Mouse (Mus musculus) gastrocnemius, postnatal 4 days (tissue): ENCODE measurements around the gene Ola1. TPM values are rescaled to one million over a fixed set of nuclear protein-coding genes. Genes with fewer than 3 reads are reported as not detected.

Experiments
- DNase-seq, 2 experiments: peaks; one replicate each; pipeline ENCODE4 v3.0.0; 2021 to 2022; ENCODE audit warnings: low spot score in 2 of 2, mixed read lengths in 2 of 2
- total RNA-seq, 2 experiments: library from RNA; stranded (reverse); gene quantifications; 2 replicates each; pipeline ENCODE4 v1.2.3; 2021

Gene Ola1
- total RNA-seq, 2 experiments from 2014 or later: 95.9 to 103 TPM

DNA sequence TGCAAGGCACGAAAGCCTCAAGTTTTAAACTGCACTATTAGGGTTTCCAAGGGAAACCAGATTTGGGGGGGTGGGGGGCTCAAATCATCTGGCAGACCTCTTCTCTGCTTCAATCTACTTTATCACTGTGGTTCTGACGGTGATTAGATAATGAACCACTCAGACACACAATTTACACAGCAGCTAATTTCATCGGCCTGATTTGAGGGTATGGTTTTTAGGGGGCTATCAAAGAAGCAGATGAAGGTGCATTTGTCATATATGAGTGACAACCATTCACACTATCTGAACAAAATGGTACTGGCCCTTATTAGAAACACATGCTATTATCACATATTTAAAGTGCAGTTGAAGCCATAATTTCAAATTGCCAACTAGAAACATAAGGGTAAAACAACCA is 61.5 kb downstream of the Ola1 start:
- DNase-seq: no peak

DNA sequence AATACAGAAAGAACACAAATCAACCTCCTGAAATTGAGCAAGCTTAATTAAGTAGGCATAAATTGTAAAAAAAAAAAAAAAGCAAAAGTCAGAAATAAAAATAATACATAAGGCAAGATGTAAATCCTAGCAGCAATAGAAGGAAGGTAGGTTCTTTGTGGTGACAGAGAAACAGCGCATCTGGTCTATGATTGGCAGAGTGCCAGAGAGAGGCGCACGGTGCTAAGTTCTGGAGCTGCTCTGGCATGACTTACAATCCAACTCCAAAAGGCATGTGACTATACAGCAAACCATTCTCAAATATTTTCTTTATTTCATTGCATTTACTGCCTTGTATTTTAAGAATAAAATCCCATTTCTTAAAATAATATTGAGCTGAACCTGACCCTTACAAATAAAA is 68.2 kb downstream of the Ola1 start:
- no peak for DNase-seq

DNA sequence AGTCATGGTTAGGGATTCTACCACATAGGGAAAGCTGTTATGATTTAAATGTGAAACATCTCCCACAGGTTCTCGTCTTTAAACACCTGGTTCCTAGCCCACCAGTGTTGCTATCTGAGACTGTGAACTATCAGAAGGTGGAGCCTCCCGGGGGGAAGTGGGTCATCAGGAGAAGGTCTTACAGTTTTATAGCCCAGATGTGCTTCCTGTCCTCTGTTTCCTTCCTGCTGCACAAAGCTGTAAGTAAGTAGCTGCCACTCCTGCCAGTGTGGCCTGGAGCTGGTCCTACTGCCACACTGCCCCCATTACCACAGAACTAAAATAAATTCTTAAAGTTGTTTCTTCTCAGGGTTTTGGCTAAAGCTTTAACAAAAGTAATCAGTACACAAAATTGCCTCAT is 72.6 kb downstream of the Ola1 start:
- no peak for DNase-seq

DNA sequence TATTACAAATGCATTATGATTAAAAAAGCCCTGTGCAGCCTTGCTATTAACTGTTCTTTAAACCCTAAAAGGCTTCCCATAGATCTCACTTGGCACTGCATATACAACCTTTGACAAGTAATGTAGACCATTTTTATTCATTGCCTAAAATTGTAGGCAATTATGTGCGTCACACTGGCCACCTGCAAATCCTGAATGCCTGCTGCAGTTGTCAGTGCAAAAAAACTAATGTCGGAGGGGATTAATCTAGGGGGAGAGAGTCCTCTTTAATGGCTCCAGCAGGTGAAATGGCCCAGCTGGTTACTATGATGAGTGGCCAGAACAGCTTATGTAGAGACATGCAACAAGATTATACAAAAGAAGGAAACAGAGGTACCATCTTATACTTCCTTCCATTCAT is 75.0 kb downstream of the Ola1 start:
- no peak for DNase-seq

DNA sequence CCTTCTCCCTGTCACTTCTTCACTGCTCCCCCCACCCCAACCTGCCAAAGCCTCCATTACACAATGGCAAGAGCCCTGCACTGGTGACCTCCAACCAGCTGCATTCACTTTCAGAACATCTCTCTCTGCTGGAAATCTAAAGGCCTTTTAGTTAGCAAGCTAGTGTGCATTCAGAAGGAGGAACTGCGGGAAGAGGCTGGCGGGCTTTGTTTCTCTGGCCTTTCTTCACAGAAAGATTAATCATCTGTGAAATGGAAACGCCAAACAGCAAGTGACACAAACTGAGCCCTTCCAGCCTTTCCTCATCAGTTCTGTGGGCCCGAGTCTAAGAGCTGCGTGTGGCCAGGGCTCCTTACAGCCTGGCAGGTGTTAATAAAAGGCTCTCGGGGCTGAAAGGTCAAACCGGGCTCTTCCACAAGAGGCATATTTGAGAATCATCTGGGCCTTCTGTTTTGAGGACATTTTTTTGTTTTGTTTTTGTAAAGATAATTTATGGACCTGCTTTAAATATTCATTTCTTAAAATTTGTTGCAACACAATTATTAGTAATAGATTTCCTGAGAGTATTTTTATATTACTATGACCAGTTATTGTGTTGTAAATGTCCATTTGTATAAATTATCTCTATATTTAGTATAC is 75.8 kb downstream of the Ola1 start:
- no peak for DNase-seq

DNA sequence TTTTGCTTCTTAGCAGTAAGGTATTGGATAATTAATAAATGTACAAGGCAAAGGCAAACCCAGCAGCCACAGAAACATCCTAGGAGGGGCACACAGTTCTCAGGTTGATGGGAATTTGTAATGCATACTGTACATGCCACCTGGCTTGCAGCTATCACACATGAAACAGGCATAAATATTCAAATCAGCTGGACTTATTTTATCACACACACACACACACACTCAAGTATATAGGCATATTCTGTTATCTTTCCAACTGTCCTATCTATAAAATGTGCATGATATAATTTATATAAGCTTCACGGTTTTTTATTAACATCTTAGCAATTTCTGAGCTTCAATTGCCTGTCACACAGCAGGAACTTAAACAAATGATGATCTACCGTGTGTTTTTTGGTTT is 85.8 kb downstream of the Ola1 start:
- no peak for DNase-seq

DNA sequence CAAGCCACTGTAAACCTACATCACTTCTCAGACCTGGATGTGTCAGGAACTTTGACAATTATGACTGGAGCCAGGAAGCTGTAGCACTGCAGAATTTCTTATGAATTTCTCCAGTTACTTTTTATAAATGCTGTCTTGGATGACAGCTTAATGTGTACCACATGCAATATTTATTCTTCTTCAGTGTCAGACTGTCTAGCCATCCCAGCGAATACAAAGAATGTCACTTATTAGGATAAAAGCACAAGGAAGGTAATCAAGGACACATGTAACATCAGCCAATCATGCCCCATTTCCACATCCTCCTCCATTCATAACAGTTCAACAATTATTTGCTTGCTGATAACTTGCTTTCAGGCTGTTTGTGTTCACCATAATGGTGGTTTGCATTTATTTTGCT is 91.0 kb downstream of the Ola1 start:
- DNase-seq: no peak

DNA sequence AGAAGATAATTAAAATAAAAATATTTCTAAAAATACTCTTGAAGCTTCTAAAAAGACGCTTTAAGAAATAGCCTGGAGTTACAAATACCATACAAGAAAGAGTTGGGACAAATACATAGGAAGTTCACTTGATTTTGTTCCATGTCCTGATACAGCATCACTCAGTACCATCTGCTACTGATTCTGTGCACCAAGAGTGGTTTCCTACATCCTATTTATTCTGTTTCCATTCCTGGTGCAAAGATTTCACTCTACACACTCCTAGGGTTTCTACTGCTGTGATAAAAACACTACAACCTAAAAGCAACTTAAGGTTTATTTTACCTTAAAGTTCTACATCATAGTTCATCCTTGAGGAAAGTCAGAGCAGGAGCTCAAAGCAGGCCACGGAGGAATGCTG is 99.9 kb downstream of the Ola1 start:
- no peak for DNase-seq

DNA sequence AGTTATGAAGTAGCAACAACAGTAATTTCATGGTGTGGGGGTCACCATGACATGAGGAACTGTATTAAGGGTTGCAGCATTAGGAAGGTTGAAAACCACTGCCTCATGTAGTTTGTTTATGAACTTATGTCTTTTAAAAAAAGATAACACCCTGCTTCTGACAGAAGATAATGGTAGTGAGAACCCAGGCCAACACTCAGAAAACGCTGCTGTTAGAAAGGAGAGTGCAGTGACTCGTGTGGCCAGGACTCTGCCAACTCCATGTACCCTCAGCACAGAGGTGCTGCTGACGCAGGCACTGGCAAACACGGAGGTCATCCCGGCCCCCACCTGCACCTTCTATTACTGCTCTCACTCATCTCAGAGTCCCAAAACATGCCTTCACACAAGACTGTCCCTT is 111.6 kb downstream of the Ola1 start:
- no peak for DNase-seq

DNA sequence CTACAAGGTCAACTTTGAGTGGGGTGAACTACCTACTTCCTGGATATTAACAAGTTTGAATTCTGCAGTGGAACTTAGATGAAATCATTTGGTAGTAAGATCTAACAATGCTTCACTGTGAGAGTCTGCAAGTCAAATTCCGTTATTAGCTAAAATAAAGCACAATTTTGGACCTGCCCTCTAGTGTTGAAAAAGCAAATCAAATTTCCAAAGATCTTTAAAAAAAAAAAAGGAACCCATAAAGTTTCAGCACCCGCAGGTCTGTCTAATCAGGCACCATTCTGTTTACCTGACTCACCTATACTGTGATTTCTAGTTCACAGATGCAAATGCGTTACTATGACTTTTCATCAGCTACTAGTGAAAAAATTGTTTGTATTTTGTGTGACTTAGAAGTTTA is 122.2 kb downstream of the Ola1 start:
- no peak for DNase-seq

DNA sequence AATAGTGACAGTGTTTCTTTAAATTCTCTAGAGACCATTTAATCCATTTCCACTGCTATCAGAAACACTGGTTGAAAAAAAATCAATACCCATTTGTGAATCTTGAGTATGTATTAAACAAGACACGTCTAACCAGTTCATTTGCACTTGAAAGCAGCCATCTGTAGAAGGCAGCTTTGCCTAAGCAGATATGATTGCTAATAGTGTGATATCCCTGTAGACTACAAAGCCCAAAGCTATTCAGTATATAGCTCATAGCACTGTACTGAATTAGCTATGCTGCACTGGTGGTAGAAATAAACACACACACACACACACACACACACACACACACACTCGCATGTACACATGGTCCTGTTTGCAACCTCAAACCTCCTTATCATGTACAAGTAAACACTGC is 123.4 kb downstream of the Ola1 start:
- no peak for DNase-seq

DNA sequence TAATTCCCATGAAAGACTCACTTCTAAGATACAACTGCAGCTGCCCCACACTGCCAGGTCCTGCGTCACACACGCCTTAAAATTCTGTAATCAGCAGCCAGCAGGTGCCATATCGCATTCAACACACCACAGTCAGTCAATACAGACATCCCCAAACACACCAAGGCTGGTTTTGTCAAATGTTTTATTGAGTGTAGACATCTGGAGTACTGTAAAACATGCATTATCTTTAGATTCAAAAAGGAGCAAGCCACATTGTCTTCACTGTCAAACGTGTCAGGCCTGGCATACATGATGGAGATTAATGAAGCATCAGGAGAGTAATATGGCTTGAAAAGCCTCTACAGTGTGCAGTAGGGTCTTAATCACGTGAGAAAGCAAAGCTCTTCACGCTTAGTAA is 125.7 kb downstream of the Ola1 start:
- DNase-seq: no peak

DNA sequence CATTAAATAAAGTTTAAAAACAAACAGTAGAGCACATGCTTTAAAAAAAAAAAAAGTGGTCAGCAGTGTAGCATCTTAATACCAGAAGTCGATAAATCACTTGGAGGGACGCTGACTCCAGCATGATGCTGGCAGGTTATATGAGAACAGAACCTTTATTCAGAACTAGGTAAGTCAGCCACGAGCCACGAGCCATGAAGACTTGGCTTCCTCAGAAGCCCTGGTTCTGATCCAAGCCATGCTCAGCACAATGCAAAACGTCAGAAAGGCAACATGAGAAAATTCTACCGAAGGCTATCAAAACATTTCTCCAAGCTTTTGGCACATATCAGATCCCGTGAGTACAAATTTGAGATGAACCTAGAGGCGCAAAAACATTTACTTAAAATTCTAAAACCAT is 127.4 kb downstream of the Ola1 start:
- DNase-seq: no peak

DNA sequence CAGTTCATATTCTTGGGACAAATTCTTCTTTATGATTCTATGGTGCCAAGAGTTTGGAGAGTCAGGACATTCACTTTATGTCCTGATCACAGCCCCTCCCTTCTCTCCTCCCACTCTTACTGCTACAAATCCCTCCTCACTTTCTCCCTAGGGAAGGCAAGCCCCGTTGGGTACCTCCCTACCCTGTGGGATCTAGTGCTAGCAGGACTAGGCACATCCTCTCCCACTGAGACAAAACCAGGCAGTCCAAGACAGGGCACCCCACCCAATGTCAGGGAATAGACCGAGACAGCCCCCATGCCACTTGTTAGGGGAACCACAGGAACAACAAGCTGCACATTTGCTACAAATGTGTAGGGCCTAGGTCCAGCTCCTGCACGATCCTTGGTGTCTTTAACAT is 131.1 kb downstream of the Ola1 start:
- no peak for DNase-seq

DNA sequence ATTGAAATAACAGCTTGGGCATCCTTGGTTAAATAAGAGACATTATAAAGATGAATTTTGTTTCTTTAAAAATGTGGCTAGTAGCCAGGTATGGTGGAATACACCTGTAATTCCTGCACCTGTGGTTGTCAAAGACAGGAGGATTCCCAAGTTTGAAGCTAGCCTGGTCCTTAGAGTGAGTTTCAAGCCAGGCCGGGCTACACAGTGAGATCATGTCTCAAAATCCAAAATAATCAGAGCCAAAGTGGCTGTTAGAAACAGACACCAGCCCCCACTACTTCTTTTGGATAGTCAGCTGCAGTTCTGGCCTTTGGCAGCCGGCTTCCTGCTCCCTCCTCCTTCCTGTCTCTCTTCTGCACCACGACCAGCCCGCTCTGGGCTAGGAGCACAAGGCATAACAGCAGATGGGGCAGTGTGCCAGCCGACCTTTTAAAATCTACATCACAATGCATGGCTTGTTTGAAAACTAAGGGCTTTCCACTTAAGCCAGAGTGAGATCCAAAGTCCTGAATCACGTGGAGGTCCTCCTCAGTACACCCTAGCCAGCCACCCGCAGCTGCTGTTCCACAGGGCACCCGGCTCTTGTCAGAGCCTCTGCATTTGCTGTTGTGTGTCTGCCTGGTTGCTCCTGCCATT is 132.9 kb downstream of the Ola1 start:
- peak in 1 of 2 experiments; percentile 64 for DNase-seq

DNA sequence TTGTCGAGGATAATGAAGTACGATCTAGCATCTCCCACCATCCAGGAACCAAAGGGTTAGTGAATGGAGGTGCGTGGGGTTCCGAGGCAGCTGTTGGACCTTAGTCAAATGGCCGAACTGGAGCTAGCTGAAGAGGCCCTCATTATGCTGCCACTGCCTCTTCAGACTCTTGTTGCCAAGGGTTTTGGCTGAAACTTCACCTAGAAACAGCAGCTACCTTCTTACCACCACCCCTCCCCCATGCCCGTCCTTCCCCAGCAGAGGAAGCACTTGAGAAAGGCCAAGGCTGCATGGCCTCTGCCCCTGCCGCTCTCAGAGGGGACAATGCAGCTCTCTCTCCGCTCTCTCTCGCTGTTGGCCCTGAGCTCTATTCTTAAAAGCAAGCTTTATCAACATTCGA is 136.2 kb downstream of the Ola1 start:
- no peak for DNase-seq

DNA sequence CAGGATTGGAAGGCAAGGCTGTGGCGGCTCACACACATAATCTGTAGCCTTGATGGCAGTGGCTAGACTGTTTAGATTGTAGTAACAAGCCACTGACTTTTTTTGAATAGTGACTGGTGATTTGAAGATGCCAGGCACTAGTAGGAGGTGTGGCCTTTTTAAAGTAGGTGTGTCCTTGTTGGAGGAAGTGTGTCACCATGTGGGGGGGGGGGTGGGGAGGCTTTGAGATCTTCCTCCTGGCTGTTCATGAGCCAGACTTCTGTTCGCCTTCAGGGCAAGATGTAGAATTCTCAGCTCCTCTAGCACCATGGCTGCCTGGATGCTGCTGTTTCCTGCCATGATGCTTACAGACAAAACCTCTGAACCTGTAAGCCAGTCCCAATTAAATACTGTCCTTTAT is 136.9 kb downstream of the Ola1 start:
- no peak for DNase-seq

DNA sequence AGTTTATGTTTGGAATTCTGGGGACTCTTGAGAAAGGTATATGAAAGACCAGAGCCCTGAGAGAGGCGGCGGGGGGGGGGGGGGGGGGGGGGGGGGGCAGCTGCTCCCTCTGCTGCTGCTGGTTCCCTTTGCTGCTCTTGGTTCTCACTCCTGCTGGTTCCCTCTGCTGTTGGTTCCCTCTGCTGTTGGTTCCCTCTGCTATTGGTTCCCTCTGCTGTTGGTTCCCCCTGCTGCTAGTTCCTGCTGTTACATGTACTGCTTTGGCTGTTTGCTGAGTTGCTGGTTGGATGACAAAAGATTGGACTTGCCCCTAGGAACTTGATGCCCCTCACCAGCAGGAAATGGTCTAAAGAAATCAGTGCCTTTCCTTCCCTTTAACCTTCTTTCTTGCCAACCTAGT is 138.6 kb downstream of the Ola1 start:
- no peak for DNase-seq

DNA sequence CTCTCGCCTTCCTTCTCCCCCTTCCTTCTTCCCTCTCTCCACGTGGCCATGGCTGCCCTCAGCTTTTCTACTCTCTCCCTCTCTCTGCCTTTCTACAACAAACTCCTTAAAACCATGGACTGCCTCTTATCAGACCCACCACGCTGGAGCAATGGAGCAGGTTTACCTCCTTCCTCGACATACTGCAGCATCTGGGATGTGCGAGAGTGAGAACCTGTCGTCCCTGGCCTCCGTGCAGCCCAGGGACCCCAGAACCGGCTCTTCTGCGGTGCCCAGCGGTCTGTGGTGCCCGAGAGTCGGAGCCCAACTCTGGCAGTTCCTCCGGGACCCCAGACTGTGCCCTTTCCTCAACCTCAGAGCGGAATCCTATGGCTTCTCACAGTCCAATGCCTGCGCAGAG is 139.4 kb downstream of the Ola1 start:
- no peak for DNase-seq

DNA sequence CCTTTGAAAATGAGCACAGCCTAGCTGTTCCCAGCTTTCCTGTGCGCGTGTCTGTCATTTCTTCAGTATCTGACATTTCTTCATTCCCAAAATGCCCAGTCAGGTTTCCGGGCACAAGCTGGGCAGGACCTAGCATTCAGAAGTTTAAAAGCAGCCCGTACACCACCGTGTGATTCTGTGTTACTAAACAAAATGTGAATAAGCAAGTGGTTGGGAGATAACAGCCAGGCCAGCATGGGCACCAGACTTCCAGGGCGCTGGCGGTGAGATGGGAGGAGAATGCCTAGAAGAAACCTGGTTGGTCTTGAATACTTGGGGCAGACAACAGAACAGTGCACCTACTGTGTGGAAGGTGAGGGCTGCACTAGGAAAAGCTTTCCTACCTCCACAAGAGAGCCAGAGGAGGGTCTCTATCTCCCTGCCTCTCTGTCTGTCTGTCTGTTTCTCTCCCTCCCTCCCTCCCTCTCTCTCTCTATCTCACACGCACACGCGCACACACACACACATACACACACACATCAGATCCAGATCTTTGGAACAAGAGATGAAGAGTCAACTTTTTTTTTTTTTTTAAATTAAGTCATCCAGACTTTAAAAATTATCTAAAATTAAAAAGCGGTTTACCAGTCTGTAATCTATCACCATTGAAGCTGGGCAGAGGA is 144.8 kb downstream of the Ola1 start:
- DNase-seq: no peak

DNA sequence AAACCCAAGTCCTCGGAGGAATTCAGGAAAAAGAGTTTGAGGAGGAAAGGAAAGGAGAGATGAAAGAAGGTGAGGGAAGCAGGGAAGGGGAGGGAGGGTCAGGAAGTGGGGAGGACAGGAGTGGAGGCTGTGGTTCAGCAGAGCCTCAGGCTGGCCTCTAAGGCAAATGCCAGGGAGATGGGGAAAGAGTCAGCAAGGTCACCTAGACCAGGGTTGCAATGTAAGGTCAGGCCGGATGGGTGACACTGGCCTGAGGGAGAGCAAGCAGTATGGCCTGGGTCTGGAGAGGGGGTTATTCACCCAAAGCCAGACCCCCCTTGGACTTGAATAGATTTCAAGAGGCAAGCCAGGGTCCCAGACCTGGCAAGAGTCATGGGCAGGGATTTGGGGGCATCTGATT is 147.5 kb downstream of the Ola1 start:
- DNase-seq: no peak

DNA sequence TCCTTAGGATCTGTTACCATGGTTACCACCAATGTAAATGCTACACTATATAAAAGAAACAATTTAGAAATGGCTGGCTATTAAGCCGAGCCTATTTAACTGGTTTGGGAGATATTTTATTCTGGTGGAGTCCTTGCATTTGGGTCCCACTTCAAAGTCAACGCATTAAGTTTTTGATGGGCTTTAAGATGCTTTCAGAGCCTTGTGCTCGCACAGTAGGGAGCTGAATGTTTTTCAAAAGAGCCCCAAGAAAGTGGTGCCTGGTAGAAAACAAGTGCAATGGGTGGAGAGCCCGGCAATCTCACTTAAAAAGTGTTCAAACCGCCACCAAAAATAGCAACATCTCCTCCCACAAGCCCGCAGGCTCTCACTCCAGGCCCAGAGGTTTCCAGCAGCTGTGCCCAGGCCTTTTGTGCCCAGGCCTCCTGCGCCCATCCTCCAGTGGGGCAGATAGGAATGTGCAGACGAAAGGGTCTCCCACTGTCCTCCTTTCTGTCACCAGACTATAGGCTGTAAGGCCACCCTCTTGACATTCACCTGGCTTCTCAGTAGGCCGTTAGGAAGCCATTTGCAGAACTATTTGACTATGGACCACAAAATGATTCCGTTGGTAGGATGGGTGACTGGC is 148.2 kb downstream of the Ola1 start:
- no peak for DNase-seq
